Mouse (Mus musculus) c-Kit-positive CD71-positive TER-119-positive erythroid progenitor cells, embryonic 14.5 days (primary cell): ENCODE measurements around the gene Zc3h7a.
A peak's percentile ranks its signal among the peaks of the same experiment; 100 is the strongest.
"Not testable (repeated sequence)": the region's sequence is repeated elsewhere in the genome, so short reads cannot be mapped to it uniquely, and the experiment has no call there.

ENCODE experiments used
- DNase-seq: peaks from one replicate; pipeline ENCODE4 v3.0.0-alpha.2; 2013; ENCODE audit warnings: low spot score

Zc3h7a gene

GRCm38 (mm10) chr16:11176208-11176883 is at the start of gene Zc3h7a:
Gene Zc3h7a, minus strand, starts transcription at chr16:11176393.
- peak; percentile 83 for DNase-seq

- DNase-seq, result no peak
Measured at GRCm38 (mm10) chr16:11217801-11218200, 41.6 kb upstream of the Zc3h7a start.

GRCm38 (mm10) chr16:11203600-11204390 is 27.6 kb upstream of the Zc3h7a start:
- DNase-seq, result no peak

GRCm38 (mm10) chr16:11202571-11203554 is 26.7 kb upstream of the Zc3h7a start, which contains the start of gene Rsl1d1:
Gene Rsl1d1, minus strand, starts transcription at chr16:11203331.
- peak; percentile 95 for DNase-seq

GRCm38 (mm10) chr16:11201740-11202394 is 25.7 kb upstream of the Zc3h7a start:
- DNase-seq, result no peak

GRCm38 (mm10) chr16:11200247-11200646 is 24.1 kb upstream of the Zc3h7a start:
- no peak for DNase-seq

GRCm38 (mm10) chr16:11198467-11198866 is 22.3 kb upstream of the Zc3h7a start:
- DNase-seq, result peak; percentile 72

GRCm38 (mm10) chr16:11197052-11197451 is 20.9 kb upstream of the Zc3h7a start:
- no peak for DNase-seq

GRCm38 (mm10) chr16:11193231-11193630 is 17.0 kb upstream of the Zc3h7a start:
- no peak for DNase-seq

GRCm38 (mm10) chr16:11190150-11190549 is 14.0 kb upstream of the Zc3h7a start:
- no peak for DNase-seq

GRCm38 (mm10) chr16:11177404-11177803 is 1.2 kb upstream of the Zc3h7a start:
- DNase-seq, result no peak

GRCm38 (mm10) chr16:11176884-11177244 is 671 bp upstream of the Zc3h7a start:
- no peak for DNase-seq

- peak; percentile 66 for DNase-seq
Measured at GRCm38 (mm10) chr16:11175489-11176207, 545 bp downstream of the Zc3h7a start.

GRCm38 (mm10) chr16:11175100-11175488 is 1.1 kb downstream of the Zc3h7a start:
- peak; percentile 34 for DNase-seq

GRCm38 (mm10) chr16:11174671-11175081 is 1.5 kb downstream of the Zc3h7a start:
- peak; percentile 68 for DNase-seq

- DNase-seq, result no peak
Measured at GRCm38 (mm10) chr16:11171679-11172078, 4.5 kb downstream of the Zc3h7a start.

GRCm38 (mm10) chr16:11166431-11166830 is 9.8 kb downstream of the Zc3h7a start:
- DNase-seq, result no peak

GRCm38 (mm10) chr16:11164695-11165255 is 11.4 kb downstream of the Zc3h7a start:
- no peak for DNase-seq

GRCm38 (mm10) chr16:11157721-11158120 is 18.5 kb downstream of the Zc3h7a start:
- DNase-seq, result not testable (repeated sequence)

GRCm38 (mm10) chr16:11154500-11154899 is 21.7 kb downstream of the Zc3h7a start:
- DNase-seq, result no peak
